10 mouse cellular contexts compared by ENCODE assay signal in genomic region chr5:144547333-144547878, GRCm38 (mm10). TPM values are rescaled to one million over a fixed set of nuclear protein-coding genes. Genes with fewer than 3 reads are reported as not detected.
A peak's percentile ranks its signal among the peaks of the same experiment; 100 is the strongest.
DNase-seq lines count a peak whose midpoint lies in the region; ATAC-seq and TF ChIP-seq lines count a peak whose summit lies in the region.
"Had no signal": no experiment of that assay in that cellular context is flagged by ENCODE, and none has a peak within 500 bp of the region (broad histone marks: within the 10 kb centered on the region; RNA-seq: fewer than 3 reads in every experiment).

No protein-coding gene starts in this region.

- DNase-seq in heart, adult 8-10 months (ENCODE audit: low spot score): no peak
- no peak for DNase-seq in embryonic facial prominence, embryonic 10.5 days (ENCODE audit: low spot score)
- DNase-seq in hindbrain, embryonic 14.5 days (ENCODE audit: low spot score): no peak
- no peak for DNase-seq in midbrain, postnatal 0 days (ENCODE audit: low spot score)
- DNase-seq in spleen, postnatal 36 days (ENCODE audit: low spot score in 2 of 2): no peak
- DNase-seq in layer of hippocampus, adult 9-10 months (ENCODE audit: low spot score): no peak
- DNase-seq: cerebellum, postnatal 36 days had no signal

- H3K4me1 ChIP-seq in heart, embryonic 11.5 days (ENCODE audit: control insufficient read depth, insufficient read depth, low read length): peaks cover 5% of the 10 kb centered on the region; the same call in 1 of the 2 replicates
- peaks cover 27% of the 10 kb centered on the region for H3K4me1 ChIP-seq in embryonic facial prominence, embryonic 10.5 days
- peaks cover 22% of the 10 kb centered on the region; the same call in 1 of the 2 replicates for H3K4me1 ChIP-seq in hindbrain, embryonic 14.5 days (replicated peaks; ENCODE audit: control insufficient read depth, insufficient read depth, low read length)
- H3K4me1 ChIP-seq in midbrain, postnatal 0 days (ENCODE audit: insufficient read depth, low read length): peaks cover 3% of the 10 kb centered on the region; the same call in 1 of the 2 replicates

- no peaks in the 10 kb centered on the region for H3K9me3 ChIP-seq in heart, embryonic 11.5 days (replicated peaks; ENCODE audit: control insufficient read depth, low read length)
- H3K9me3 ChIP-seq in embryonic facial prominence, embryonic 10.5 days: no peaks in the 10 kb centered on the region
- no peaks in the 10 kb centered on the region for H3K9me3 ChIP-seq in hindbrain, embryonic 14.5 days (ENCODE audit: control insufficient read depth, low read length)
- H3K9me3 ChIP-seq in midbrain, postnatal 0 days (ENCODE audit: low read length): no peaks in the 10 kb centered on the region

- H3K36me3 ChIP-seq in heart, embryonic 11.5 days (ENCODE audit: control insufficient read depth, insufficient read depth, low read length): no peaks in the 10 kb centered on the region
- H3K36me3 ChIP-seq in embryonic facial prominence, embryonic 10.5 days (replicated peaks): no peaks in the 10 kb centered on the region
- no peaks in the 10 kb centered on the region for H3K36me3 ChIP-seq in hindbrain, embryonic 14.5 days (replicated peaks; ENCODE audit: control insufficient read depth, insufficient read depth)
- no peaks in the 10 kb centered on the region; the same call in 1 of the 2 replicates for H3K36me3 ChIP-seq in midbrain, postnatal 0 days (ENCODE audit: insufficient read depth, low read length)

- peak overlapping the region; percentile 65 for H3K4me2 ChIP-seq in heart, embryonic 11.5 days
- H3K4me2 ChIP-seq in hindbrain, embryonic 14.5 days (replicated peaks): peak overlapping the region; percentile 60
- peak overlapping the region; percentile 49 for H3K4me2 ChIP-seq in midbrain, postnatal 0 days (ENCODE audit: low read depth, low read length, poor library complexity, severe bottlenecking)

- H3K27me3 ChIP-seq in heart, embryonic 11.5 days (ENCODE audit: control insufficient read depth, insufficient read depth, low read length): peaks cover 58% of the 10 kb centered on the region
- peaks cover 82% of the 10 kb centered on the region for H3K27me3 ChIP-seq in embryonic facial prominence, embryonic 10.5 days (replicated peaks; ENCODE audit: low read depth, poor library complexity, severe bottlenecking)
- H3K27me3 ChIP-seq in hindbrain, embryonic 14.5 days (ENCODE audit: control insufficient read depth, insufficient read depth, low read length): peaks cover 29% of the 10 kb centered on the region
- peaks cover 14% of the 10 kb centered on the region for H3K27me3 ChIP-seq in midbrain, postnatal 0 days (ENCODE audit: insufficient read depth, low read length)

- ATAC-seq in heart, embryonic 11.5 days (replicated peaks; ENCODE audit: insufficient number of reproducible peaks, low FRiP score, low TSS enrichment): no peak
- no peak for ATAC-seq in hindbrain, embryonic 14.5 days (ENCODE audit: low FRiP score)
- no peak for ATAC-seq in midbrain, postnatal 0 days (ENCODE audit: low FRiP score)
- ATAC-seq in activated CD4-positive, CD25-positive, alpha-beta regulatory T cell, adult 4 months: no peak

- no peak overlapping the region for H3K9ac ChIP-seq in heart, embryonic 11.5 days (ENCODE audit: low read depth, low read length)
- peak overlapping the region; percentile 52; the same call in 1 of the 2 replicates for H3K9ac ChIP-seq in hindbrain, embryonic 14.5 days
- H3K9ac ChIP-seq in midbrain, postnatal 0 days (replicated peaks; ENCODE audit: low read length, poor library complexity, severe bottlenecking): no peak overlapping the region
- H3K9ac ChIP-seq: liver, embryonic 14.5 days had no signal

- no peak for TF ChIP-seq CTCF in midbrain, postnatal 0 days (IDR thresholded peaks at IDR 0.05)

- 19% methylated on average over 9 of the region's 9 CpGs for WGBS in heart, embryonic 11.5 days (ENCODE audit: insufficient replicate concordance)
- WGBS in embryonic facial prominence, embryonic 10.5 days: 13% methylated on average over 9 of the region's 9 CpGs
- WGBS in hindbrain, embryonic 14.5 days: 10% methylated on average over 9 of the region's 9 CpGs
- 7% methylated on average over 9 of the region's 9 CpGs for WGBS in midbrain, postnatal 0 days

- H3K4me3 ChIP-seq in heart, embryonic 11.5 days (ENCODE audit: low read depth, low read length): 0 out of 2 replicates have a peak overlapping the region, but pooled peaks have one; percentile 35
- H3K4me3 ChIP-seq in embryonic facial prominence, embryonic 10.5 days: peak overlapping the region; percentile 53
- peak overlapping the region; percentile 43 for H3K4me3 ChIP-seq in hindbrain, embryonic 14.5 days (replicated peaks; ENCODE audit: low read length)
- peak overlapping the region; percentile 45 for H3K4me3 ChIP-seq in midbrain, postnatal 0 days (ENCODE audit: low read depth, low read length)

- no peak overlapping the region for H3K27ac ChIP-seq in heart, embryonic 11.5 days (ENCODE audit: low read depth, low read length)
- H3K27ac ChIP-seq in embryonic facial prominence, embryonic 10.5 days (replicated peaks): no peak overlapping the region
- H3K27ac ChIP-seq in hindbrain, embryonic 14.5 days: no peak overlapping the region
- H3K27ac ChIP-seq in midbrain, postnatal 0 days (ENCODE audit: low read depth, low read length): no peak overlapping the region
- H3K27ac ChIP-seq: liver, embryonic 14.5 days had no signal

RNA-seq across cellular contexts. Expression of gene Nptx2, which starts 1.7 kb away (rescaled TPM):
- polyA plus RNA-seq in heart, embryonic 11.5 days (2014; fragmentation: Nextera tagmentation; extraction: Ambion mirVana): 0.29 and 0.49 TPM in 2 replicates
- under 1 TPM in 1 of 4 experiments, not detected in 3; 0.11 TPM for total RNA-seq in heart, adult 8-10 months (2022)
- polyA plus RNA-seq in embryonic facial prominence, embryonic 10.5 days (2016; fragmentation: Nextera tagmentation; extraction: Ambion mirVana): 0.77 and 1.1 TPM in 2 replicates
- 8.1 and 9.3 TPM in 2 replicates for polyA plus RNA-seq in hindbrain, embryonic 14.5 days (2014; fragmentation: Nextera tagmentation; extraction: Ambion mirVana)
- total RNA-seq in midbrain, postnatal 0 days (2014; rRNA removed): 45.0 and 45.8 TPM in 2 replicates
- polyA plus RNA-seq in midbrain, postnatal 0 days (2015; fragmentation: Nextera tagmentation; extraction: Ambion mirVana): 14.0 and 14.2 TPM in 2 replicates
- polyA plus RNA-seq in activated CD4-positive, CD25-positive, alpha-beta regulatory T cell, adult 4 months (2017; shearing (Covaris generic)): not detected
